Mouse (Mus musculus) brain, adult 2 months (tissue): ENCODE measurements at regions not wholly inside any gene's neighbourhood (a gene's known extent, or its start where the extent isn't known, plus 50 kb on each side); places are given as distances from the start of the nearest gene placed in this dataset.

ENCODE experiments used
- DNase-seq: peaks from one replicate; pipeline ENCODE4 v3.0.0; 2011; ENCODE audit warnings: low read depth, low spot score

- DNase-seq: peak; percentile 72
Observed at GRCm38 (mm10) chr4:27845521-27845920, 967.4 kb upstream of the Epha7 start.

- DNase-seq: no peak
Observed at GRCm38 (mm10) chr4:27846106-27846622, 966.8 kb upstream of the Epha7 start.

- DNase-seq: peak; percentile 10
Observed at GRCm38 (mm10) chr4:27856086-27856485, 956.8 kb upstream of the Epha7 start.

- no peak for DNase-seq
Observed at GRCm38 (mm10) chr4:27887262-27887954, 925.5 kb upstream of the Epha7 start.

GRCm38 (mm10) chr4:27896396-27896795 lies 916.5 kb upstream of the Epha7 start:
- peak; percentile 11 for DNase-seq

GRCm38 (mm10) chr4:27945351-27945750 lies 867.6 kb upstream of the Epha7 start:
- no peak for DNase-seq

GRCm38 (mm10) chr4:27945768-27946167 lies 867.2 kb upstream of the Epha7 start:
- DNase-seq: no peak

GRCm38 (mm10) chr4:27949970-27950717 lies 862.8 kb upstream of the Epha7 start:
- peak; percentile 7 for DNase-seq

- DNase-seq: peak; percentile 73
Observed at GRCm38 (mm10) chr4:27965046-27965681, 847.8 kb upstream of the Epha7 start.

GRCm38 (mm10) chr4:27970569-27970968 lies 842.4 kb upstream of the Epha7 start:
- no peak for DNase-seq

GRCm38 (mm10) chr4:27979210-27979771 lies 833.6 kb upstream of the Epha7 start:
- no peak for DNase-seq

GRCm38 (mm10) chr4:27979781-27980180 lies 833.1 kb upstream of the Epha7 start:
- DNase-seq: no peak

- DNase-seq: no peak
Observed at GRCm38 (mm10) chr4:27981309-27981708, 831.6 kb upstream of the Epha7 start.

GRCm38 (mm10) chr4:27987986-27988423 lies 824.9 kb upstream of the Epha7 start:
- DNase-seq: no peak

GRCm38 (mm10) chr4:27994411-27994810 lies 818.5 kb upstream of the Epha7 start:
- peak; percentile 50 for DNase-seq

GRCm38 (mm10) chr4:28001818-28002476 lies 811.0 kb upstream of the Epha7 start:
- DNase-seq: peak; percentile 48
